Mouse (Mus musculus) liver, adult 2 months (tissue): ENCODE measurements around the gene Wnt1. TPM values are rescaled to one million over a fixed set of nuclear protein-coding genes. Genes with fewer than 3 reads are reported as not detected.

Source experiments
- DNase-seq: peaks from one replicate; pipeline ENCODE4 v3.0.0-alpha.2; 2011; ENCODE audit warnings: low read depth, low spot score; ENCODE audit errors: extremely low read depth
- H3K27ac ChIP-seq: fragments of 200-500 bp; replicated peaks from 2 replicates; pipeline ENCODE4 v1.5.1; 2012; ENCODE audit warnings: low read depth, mild to moderate bottlenecking, control low read depth, inconsistent platforms, low read length; ENCODE audit not compliant: insufficient read depth
- H3K27me3 ChIP-seq: fragments of 200-500 bp; 2 replicates; pipeline ENCODE4 v1.6.1; 2012; ENCODE audit warnings: mild to moderate bottlenecking, moderate library complexity, low read length, inconsistent platforms; ENCODE audit not compliant: control insufficient read depth, insufficient read depth
- H3K36me3 ChIP-seq: fragments of 200-500 bp; 2 replicates; pipeline ENCODE4 v1.6.1; 2012; ENCODE audit warnings: low read length, inconsistent platforms; ENCODE audit not compliant: control insufficient read depth, insufficient read depth
- H3K4me1 ChIP-seq: fragments of 200-500 bp; 2 replicates; pipeline ENCODE4 v1.6.1; 2011; ENCODE audit warnings: low read length; ENCODE audit not compliant: control insufficient read depth, insufficient read depth
- H3K4me3 ChIP-seq: fragments of 200-500 bp; 2 replicates; pipeline ENCODE4 v1.5.1; 2011; ENCODE audit warnings: low read depth, mild to moderate bottlenecking, control low read depth, low read length, moderate library complexity; ENCODE audit not compliant: insufficient read depth
- H3K79me2 ChIP-seq: fragments of 200-500 bp; 2 replicates; pipeline ENCODE4 v1.6.1; 2012; ENCODE audit warnings: inconsistent platforms, mild to moderate bottlenecking, low read length, moderate library complexity; ENCODE audit not compliant: control insufficient read depth, insufficient read depth
- H3K9ac ChIP-seq: fragments of 200-500 bp; 2 replicates; pipeline ENCODE4 v1.6.1; 2012; ENCODE audit warnings: low read depth, mild to moderate bottlenecking, control low read depth, inconsistent platforms, low read length
- CTCF ChIP-seq: fragments of 200-500 bp; IDR thresholded peaks from 2 replicates; pipeline ENCODE4 v1.5.1; 2011; ENCODE audit warnings: low read depth, low read length, control low read depth
- POLR2A ChIP-seq: fragments of 200-500 bp; IDR thresholded peaks from 2 replicates; pipeline ENCODE4 v1.6.1; 2011; ENCODE audit warnings: low read length, control low read depth; ENCODE audit not compliant: insufficient read depth; ENCODE audit errors: extremely low read depth
- WGBS: fragments of 180-500 bp; shearing (Covaris S2); methylation state at CpG from one replicate; pipeline ENCODE4 v1.1.7; 2018; 5-methylcytosine and 5-hydroxymethylcytosine counted together
- polyA plus RNA-seq: library from polyadenylated mRNA; depleted of rRNA; stranded (reverse); fragments of >200 nt; gene quantifications from 2 replicates; pipeline ENCODE4 v1.2.3, GENCODE M21; 2012
- total RNA-seq: library from RNA; depleted of rRNA; stranded (reverse); fragments of >200 nt; gene quantifications from 2 replicates; pipeline ENCODE4 v1.2.3, GENCODE M21; 2014

Wnt1 gene
- total and polyA plus RNA-seq, 2 experiments = not detected

- Histone ChIP-seq H3K4me1 (no peaks in the 10 kb centered on the region), H3K27me3 (peaks cover 14% of the 10 kb centered on the region), H3K9ac (no peak overlapping the region), H3K4me3 (no peak overlapping the region), H3K79me2 (no peaks in the 10 kb centered on the region), H3K36me3 (no peaks in the 10 kb centered on the region), H3K27ac (no peak overlapping the region)
- WGBS = 25% methylated on average over 28 of the region's 28 CpGs
- TF ChIP-seq POLR2A (no peak), CTCF (no peak)
- no peak for DNase-seq
These were observed 8.3 kb downstream of the Wnt1 start for GRCm38 (mm10) chr15:98797835-98798492.

GRCm38 (mm10) chr15:98798903-98799302 is 9.2 kb downstream of the Wnt1 start:
- DNase-seq = no peak
- H3K4me3 ChIP-seq = no peak overlapping the region
- H3K36me3 ChIP-seq = no peaks in the 10 kb centered on the region
- no peaks in the 10 kb centered on the region for H3K79me2 ChIP-seq
- no peak overlapping the region for H3K9ac ChIP-seq
- 56% methylated on average over 3 of the region's 3 CpGs for WGBS
- peaks cover 12% of the 10 kb centered on the region for H3K27me3 ChIP-seq
- no peaks in the 10 kb centered on the region for H3K4me1 ChIP-seq
- no peak overlapping the region for H3K27ac ChIP-seq
- TF ChIP-seq CTCF = no peak
- TF ChIP-seq POLR2A = no peak

- no peak overlapping the region for H3K9ac ChIP-seq
- no peaks in the 10 kb centered on the region; the same call in 1 of the 2 replicates for H3K4me1 ChIP-seq
- H3K4me3 ChIP-seq = no peak overlapping the region
- H3K27me3 ChIP-seq = peaks cover 12% of the 10 kb centered on the region
- DNase-seq = peak; percentile 37
- H3K79me2 ChIP-seq = no peaks in the 10 kb centered on the region
- peak; percentile 81 for TF ChIP-seq CTCF
- TF ChIP-seq POLR2A = no peak
- H3K27ac ChIP-seq = no peak overlapping the region
- no peaks in the 10 kb centered on the region for H3K36me3 ChIP-seq
- WGBS = 11% methylated on average over 12 of the region's 12 CpGs
These were observed 9.7 kb downstream of the Wnt1 start for GRCm38 (mm10) chr15:98799396-98799795.

GRCm38 (mm10) chr15:98802926-98803325 is 13.3 kb downstream of the Wnt1 start:
- Histone ChIP-seq H3K9ac (no peak overlapping the region), H3K27me3 (peaks cover 25% of the 10 kb centered on the region), H3K79me2 (no peaks in the 10 kb centered on the region), H3K27ac (no peak overlapping the region), H3K4me1 (peaks cover 2% of the 10 kb centered on the region; the same call in 1 of the 2 replicates), H3K36me3 (no peaks in the 10 kb centered on the region), H3K4me3 (no peak overlapping the region)
- TF ChIP-seq CTCF (no peak), POLR2A (no peak)
- DNase-seq = peak; percentile 84
- WGBS = 7% methylated on average over 8 of the region's 8 CpGs

- no peak overlapping the region for H3K27ac ChIP-seq
- 3% methylated on average over 32 of the region's 32 CpGs for WGBS
- H3K4me1 ChIP-seq = peaks cover 2% of the 10 kb centered on the region; the same call in 1 of the 2 replicates
- no peak overlapping the region for H3K4me3 ChIP-seq
- DNase-seq = peak; percentile 30
- no peak overlapping the region for H3K9ac ChIP-seq
- no peaks in the 10 kb centered on the region for H3K79me2 ChIP-seq
- H3K27me3 ChIP-seq = peaks cover 29% of the 10 kb centered on the region
- TF ChIP-seq CTCF = peak; percentile 91
- no peak for TF ChIP-seq POLR2A
- H3K36me3 ChIP-seq = no peaks in the 10 kb centered on the region
These were observed 14.4 kb downstream of the Wnt1 start for GRCm38 (mm10) chr15:98804054-98804453.

GRCm38 (mm10) chr15:98805324-98806040 is 15.8 kb downstream of the Wnt1 start:
- Histone ChIP-seq H3K27me3 (peaks cover 29% of the 10 kb centered on the region), H3K79me2 (no peaks in the 10 kb centered on the region), H3K4me3 (peak overlapping the region; percentile 30; the same call in 1 of the 2 replicates), H3K36me3 (no peaks in the 10 kb centered on the region), H3K4me1 (peaks cover 2% of the 10 kb centered on the region; the same call in 1 of the 2 replicates), H3K9ac (0 out of 2 replicates have a peak overlapping the region, but pooled peaks have one; percentile 23), H3K27ac (no peak overlapping the region)
- WGBS = 3% methylated on average over 64 of the region's 64 CpGs
- DNase-seq = no peak
- TF ChIP-seq POLR2A = no peak
- TF ChIP-seq CTCF = peak; percentile 76
